Mouse (Mus musculus): ENCODE results near the gene Gm42906.

DNA sequence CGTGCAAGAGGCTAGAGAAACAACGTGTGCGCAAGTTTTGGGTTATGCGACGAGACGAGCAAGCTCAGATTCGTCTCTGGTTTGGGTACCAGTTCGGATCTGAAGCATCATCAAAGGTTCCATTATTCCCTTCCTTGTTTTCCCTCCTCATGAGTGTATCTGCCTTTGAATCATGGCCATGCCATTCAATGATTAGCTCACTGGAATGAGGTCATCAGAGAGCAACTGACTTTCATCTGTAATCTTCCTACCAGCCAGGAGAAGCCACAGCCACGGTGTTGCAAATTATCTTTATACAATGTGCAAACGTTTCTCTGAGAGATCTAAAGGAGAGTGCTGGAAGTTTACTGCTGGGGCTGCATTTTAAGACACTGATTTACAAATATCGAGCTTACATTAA is 240.6 kb downstream of the Gm42906 start:
- no peak for TF ChIP-seq POLR2A (IDR thresholded peaks at IDR 0.05; ENCODE audit: insufficient read depth, low read length)
- no peak for TF ChIP-seq CTCF (IDR thresholded peaks at IDR 0.05; ENCODE audit: low read depth, low read length)
